Mouse (Mus musculus) spleen, postnatal 0 days (tissue): ENCODE data around the gene Ripk3. TPM values are rescaled to one million over a fixed set of nuclear protein-coding genes. Genes with fewer than 3 reads are reported as not detected.

ENCODE experiments used
- polyA plus RNA-seq: library from polyadenylated mRNA; unstranded; fragments of >200 nt; fragmentation: Nextera tagmentation; extraction: Ambion mirVana; gene quantifications from 2 replicates; pipeline ENCODE4 v1.2.1, GENCODE M21; 2015

Ripk3 gene
- 28.4 and 31.4 TPM in 2 replicates for polyA plus RNA-seq

GRCm38 (mm10) chr14:55788256-55789050 lies at the start of gene Ripk3:
Gene Ripk3, minus strand, starts transcription at chr14:55788865.

GRCm38 (mm10) chr14:55822991-55823762 lies 34.5 kb upstream of the Ripk3 start, which contains the start of gene Nfatc4:
Gene Nfatc4, plus strand, starts transcription at chr14:55823144.

GRCm38 (mm10) chr14:55783958-55784235 lies 4.8 kb downstream of the Ripk3 start, which contains the start of gene Adcy4:
Gene Adcy4, minus strand, starts transcription at chr14:55784095.

GRCm38 (mm10) chr14:55765696-55766095 lies 23.0 kb downstream of the Ripk3 start, which contains the start of gene Ltb4r1:
Gene Ltb4r1, plus strand, starts transcription at chr14:55765962.

GRCm38 (mm10) chr14:55761163-55761562 lies 27.5 kb downstream of the Ripk3 start, which contains the start of gene Ltb4r2:
Gene Ltb4r2, plus strand, starts transcription at chr14:55761428.

GRCm38 (mm10) chr14:55758363-55758784 lies 30.3 kb downstream of the Ripk3 start, which contains the start of gene Cideb:
Gene Cideb, minus strand, starts transcription at chr14:55758458.

GRCm38 (mm10) chr14:55745180-55745860 lies 43.3 kb downstream of the Ripk3 start, which contains the start of the genes Dhrs1 and Nop9:
Gene Dhrs1, minus strand, starts transcription at chr14:55745690.
Gene Nop9, plus strand, starts transcription at chr14:55745693.

Other genes starting within 250 kb of the Ripk3 start
- 74.2 and 76.3 TPM in 2 replicates for gene Pck2, start 248.6 kb downstream of the Ripk3 start, polyA plus RNA-seq
- gene Dcaf11, start 228.9 kb downstream of the Ripk3 start, polyA plus RNA-seq, result 36.9 and 41.9 TPM in 2 replicates
- 2.7 and 3.2 TPM in 2 replicates for gene A730061H03Rik, start 228.5 kb downstream of the Ripk3 start, polyA plus RNA-seq
- 0.37 and 0.45 TPM in 2 replicates for gene Fitm1, start 213.2 kb downstream of the Ripk3 start, polyA plus RNA-seq
- 145 and 162 TPM in 2 replicates for gene Psme1, start 210.7 kb downstream of the Ripk3 start, polyA plus RNA-seq
- gene Emc9, start 203.6 kb downstream of the Ripk3 start, polyA plus RNA-seq, result 46.7 and 47.4 TPM in 2 replicates
- gene Psme2, start 197.8 kb downstream of the Ripk3 start, polyA plus RNA-seq, result 233 and 255 TPM in 2 replicates
- 16.4 and 19.3 TPM in 2 replicates for gene Rnf31, start 197.2 kb downstream of the Ripk3 start, polyA plus RNA-seq
- gene Irf9, start 185.3 kb downstream of the Ripk3 start, polyA plus RNA-seq, result 34.6 and 38.5 TPM in 2 replicates
- gene Rec8, start 170.8 kb downstream of the Ripk3 start, polyA plus RNA-seq, result 5.8 and 7.8 TPM in 2 replicates
- gene Ipo4, start 152.9 kb downstream of the Ripk3 start, polyA plus RNA-seq, result 24.1 and 28.0 TPM in 2 replicates
- 0.64 and 1.7 TPM in 2 replicates for gene Gm49378, start 151.0 kb downstream of the Ripk3 start, polyA plus RNA-seq
- 56.5 and 57.4 TPM in 2 replicates for gene Tm9sf1, start 145.1 kb downstream of the Ripk3 start, polyA plus RNA-seq
- gene Tssk4, start 138.7 kb downstream of the Ripk3 start, polyA plus RNA-seq, result 0.56 and 0.63 TPM in 2 replicates
- 30.4 TPM in 2 replicates for gene Mdp1, start 128.4 kb downstream of the Ripk3 start, polyA plus RNA-seq
- 27.5 and 30.5 TPM in 2 replicates for gene Gmpr2, start 116.9 kb downstream of the Ripk3 start, polyA plus RNA-seq
- gene Nedd8, start 116.7 kb downstream of the Ripk3 start, polyA plus RNA-seq, result 303 and 330 TPM in 2 replicates
- 25.8 and 29.4 TPM in 2 replicates for gene Tinf2, start 107.0 kb downstream of the Ripk3 start, polyA plus RNA-seq
- gene Tgm1, start 74.9 kb downstream of the Ripk3 start, polyA plus RNA-seq, result 1.5 and 2.0 TPM in 2 replicates
- gene Rabggta, start 66.6 kb downstream of the Ripk3 start, polyA plus RNA-seq, result 9.9 and 14.2 TPM in 2 replicates
- gene Dhrs1, start 43.2 kb downstream of the Ripk3 start, polyA plus RNA-seq, result 29.1 and 35.1 TPM in 2 replicates
- 28.7 and 31.5 TPM in 2 replicates for gene Nop9, start 43.2 kb downstream of the Ripk3 start, polyA plus RNA-seq
- 0.23 TPM in 1 of 2 replicates, not detected in the other for gene Cideb, start 30.4 kb downstream of the Ripk3 start, polyA plus RNA-seq
- gene Ltb4r2, start 27.4 kb downstream of the Ripk3 start, polyA plus RNA-seq, result 0.49 and 0.78 TPM in 2 replicates
- gene Ltb4r1, start 22.9 kb downstream of the Ripk3 start, polyA plus RNA-seq, result 33.2 and 51.6 TPM in 2 replicates
- 1.9 and 3.1 TPM in 2 replicates for gene Adcy4, start 4.8 kb downstream of the Ripk3 start, polyA plus RNA-seq
- gene Nfatc4, start 34.3 kb upstream of the Ripk3 start, polyA plus RNA-seq, result 4.8 and 7.3 TPM in 2 replicates
- gene Nynrin, start 65.1 kb upstream of the Ripk3 start, polyA plus RNA-seq, result 1.6 and 2.8 TPM in 2 replicates
- gene Cbln3, start 95.5 kb upstream of the Ripk3 start, polyA plus RNA-seq, result 0.05 and 0.22 TPM in 2 replicates
- gene Khnyn, start 96.1 kb upstream of the Ripk3 start, polyA plus RNA-seq, result 7.6 and 10.2 TPM in 2 replicates
- gene Sdr39u1, start 111.4 kb upstream of the Ripk3 start, polyA plus RNA-seq, result 22.0 and 25.5 TPM in 2 replicates
- 249 and 554 TPM in 2 replicates for gene Cma1, start 155.8 kb upstream of the Ripk3 start, polyA plus RNA-seq
- gene Cma2, start 162.1 kb upstream of the Ripk3 start, polyA plus RNA-seq, result 0.45 and 0.92 TPM in 2 replicates
- 0.36 and 0.63 TPM in 2 replicates for gene Mcpt1, start 229.1 kb upstream of the Ripk3 start, polyA plus RNA-seq
- not detected in 2 replicates for gene Mcpt9, start 241.6 kb upstream of the Ripk3 start, polyA plus RNA-seq